10 mouse cellular contexts compared by ENCODE assay signal in the genomic region with DNA sequence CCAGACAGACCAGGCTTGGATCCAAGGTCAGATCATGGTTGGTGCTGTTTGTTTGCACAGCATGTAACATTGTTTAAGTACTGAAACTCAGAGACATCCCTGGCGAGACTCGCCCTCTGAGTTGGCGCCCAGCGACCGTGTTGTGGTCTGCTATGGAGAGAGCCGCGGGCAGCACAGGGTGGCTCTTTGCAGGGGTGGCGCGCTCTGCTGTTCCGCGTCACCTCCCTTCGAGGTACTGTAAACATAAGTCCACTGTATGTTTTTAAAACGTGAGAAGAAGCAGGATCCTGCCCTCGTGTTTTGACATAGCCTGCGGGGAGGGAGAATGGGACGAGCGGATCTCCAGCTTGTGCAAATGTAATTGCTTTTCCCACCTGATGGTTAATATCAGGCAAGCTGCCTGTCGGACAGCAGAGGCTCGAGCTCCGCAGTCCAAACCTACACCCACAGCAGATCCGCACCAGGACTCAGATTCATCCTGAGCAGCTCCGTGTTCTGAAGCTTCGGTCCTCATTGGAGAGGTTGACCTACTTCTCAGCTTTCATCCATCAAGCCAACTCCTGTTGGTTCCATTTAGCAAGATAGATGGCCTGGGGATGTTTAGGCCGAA.
DNase-seq lines count a peak whose midpoint lies in the region; ATAC-seq lines count a peak whose summit lies in the region.
"Had no signal": no experiment of that assay in that cellular context is flagged by ENCODE, and none has a peak within 500 bp of the region (broad histone marks: within the 10 kb centered on the region; RNA-seq: fewer than 3 reads in every experiment).

No protein-coding gene starts in this region.

- H3K36me3 ChIP-seq in intestine, embryonic 15.5 days, result no peaks in the 10 kb centered on the region
- no peaks in the 10 kb centered on the region for H3K36me3 ChIP-seq in neural tube, embryonic 13.5 days

- H3K9me3 ChIP-seq in intestine, embryonic 15.5 days, result no peaks in the 10 kb centered on the region
- no peaks in the 10 kb centered on the region for H3K9me3 ChIP-seq in neural tube, embryonic 13.5 days

- whole genome bisulfite sequencing in intestine, embryonic 15.5 days, result 17% methylated on average over 24 of the region's 24 CpGs
- 52% methylated on average over 24 of the region's 24 CpGs for WGBS in neural tube, embryonic 13.5 days

- no peaks in the 10 kb centered on the region for H3K27me3 ChIP-seq in intestine, embryonic 15.5 days (replicated peaks)
- H3K27me3 ChIP-seq in neural tube, embryonic 13.5 days, result no peaks in the 10 kb centered on the region

- peak overlapping the region; percentile 16 for H3K4me3 ChIP-seq in intestine, embryonic 15.5 days (replicated peaks)
- no peak overlapping the region for H3K4me3 ChIP-seq in neural tube, embryonic 13.5 days

- no peak for DNase-seq in cerebellum, adult 8-10 months
- peak; percentile 12 to 15 for DNase-seq in layer of hippocampus, postnatal 10 days (ENCODE audit: low spot score in 2 of 2)
- DNase-seq in layer of hippocampus, adult 9-11 months, result no peak
- no peak for DNase-seq in spleen, postnatal 36 days (ENCODE audit: low spot score in 2 of 2)
- DNase-seq: adrenal gland, postnatal 10 days; right cerebral cortex, adult 18-20 months had no signal

- H3K27ac ChIP-seq in intestine, embryonic 15.5 days, result no peak overlapping the region
- no peak overlapping the region for H3K27ac ChIP-seq in neural tube, embryonic 13.5 days (replicated peaks)

- H3K4me2 ChIP-seq in intestine, embryonic 15.5 days (replicated peaks), result peak overlapping the region; percentile 62
- H3K4me2 ChIP-seq in neural tube, embryonic 13.5 days, result peak overlapping the region; percentile 44

- 0 out of 2 replicates have a peak overlapping the region, but pooled peaks have one; percentile 1 for H3K9ac ChIP-seq in intestine, embryonic 15.5 days
- no peak overlapping the region for H3K9ac ChIP-seq in neural tube, embryonic 13.5 days

- no peaks in the 10 kb centered on the region for H3K4me1 ChIP-seq in intestine, embryonic 15.5 days (replicated peaks)
- no peaks in the 10 kb centered on the region for H3K4me1 ChIP-seq in neural tube, embryonic 13.5 days (replicated peaks)

- peak; percentile 61; the same call in 1 of the 2 replicates for ATAC-seq in cerebellum, adult (ENCODE audit: insufficient number of reproducible peaks, low FRiP score, low TSS enrichment)
- ATAC-seq in intestine, embryonic 15.5 days, result peak; percentile 67
- ATAC-seq in neural tube, embryonic 13.5 days (ENCODE audit: low read depth), result no peak
- ATAC-seq in erythroid progenitor cell, adult 5-6 weeks (replicated peaks; ENCODE audit: low FRiP score, poor library complexity, severe bottlenecking), result no peak

Comparison
In these comparisons a context has a peak if more than half of its experiments do, and no peak if none do; other contexts are left out.
1. DNase-seq: peak in layer of hippocampus, postnatal 10 days (2 of 2); none in cerebellum, adult 8-10 months (single experiment), layer of hippocampus, adult 9-11 months (single experiment) and spleen, postnatal 36 days (0 of 2).
2. ATAC-seq: peak in cerebellum, adult (single experiment) and intestine, embryonic 15.5 days (single experiment); none in neural tube, embryonic 13.5 days (single experiment) and erythroid progenitor cell, adult 5-6 weeks (single experiment).